Mouse (Mus musculus): ENCODE measurements around the gene Ccdc88b. TPM values are rescaled to one million over a fixed set of nuclear protein-coding genes. Genes with fewer than 3 reads are reported as not detected.
A peak's percentile ranks its signal among the peaks of the same experiment; 100 is the strongest.

Ccdc88b gene
- polyA plus RNA-seq, 1 experiment = 82.5 TPM

DNA sequence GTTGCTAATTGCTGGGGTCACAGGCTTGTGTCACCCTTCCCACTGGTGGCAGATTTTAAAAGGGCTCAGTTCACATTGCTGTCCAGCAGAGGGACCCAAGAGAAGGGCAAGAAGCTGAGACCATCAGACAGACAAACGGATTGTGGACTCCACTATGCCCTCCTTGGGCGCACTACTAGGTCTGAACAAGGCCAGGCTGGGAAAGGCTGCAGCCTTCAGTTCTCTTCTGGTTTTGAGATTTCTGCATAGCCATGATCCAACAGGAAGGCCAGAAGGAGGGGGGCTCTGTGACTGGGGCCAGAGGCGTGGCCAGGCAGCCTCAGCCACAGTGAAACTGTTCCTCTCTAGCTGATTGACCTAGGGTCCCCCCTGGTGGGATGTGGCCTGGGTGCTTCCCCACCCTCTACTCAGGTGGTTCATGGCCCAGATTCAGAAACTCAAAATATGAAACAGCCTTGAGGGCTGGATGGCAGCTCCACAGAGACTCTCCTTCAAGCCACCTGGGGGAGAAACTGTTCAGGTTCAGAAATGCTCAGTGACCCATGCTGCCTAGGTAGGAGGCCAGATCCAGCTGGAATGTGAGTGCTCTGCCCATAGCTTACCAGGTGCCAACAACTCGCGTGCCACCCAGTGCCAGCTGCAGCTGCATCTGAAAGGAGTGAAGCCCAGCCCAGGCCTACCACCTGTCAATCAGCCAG, 13.7 kb upstream of the Ccdc88b start:
- Histone ChIP-seq H3K4me3 (ENCODE audit: extremely low read depth, insufficient read depth, insufficient read length) (no peak overlapping the region), H3K4me1 (ENCODE audit: control insufficient read depth, insufficient read depth, insufficient read length) (peaks cover 19% of the 10 kb centered on the region; the same call in 1 of the 2 replicates), H3K36me3 (ENCODE audit: control insufficient read depth, insufficient read depth, low read length) (no peaks in the 10 kb centered on the region), H3K27ac (ENCODE audit: insufficient read depth, low read length) (peak overlapping the region; percentile 28), H3K27me3 (ENCODE audit: control insufficient read depth, insufficient read depth, low read length) (no peaks in the 10 kb centered on the region)
- DNase-seq (ENCODE audit: low read depth in 1 of 2, low spot score in 2 of 2) = peak; percentile 45 to 50
- TF ChIP-seq CTCF (IDR thresholded peaks at IDR 0.05; ENCODE audit: extremely low read depth, insufficient read depth, insufficient read length, insufficient replicate concordance) = peak; percentile 59; the same call in 1 of the 2 replicates
- TF ChIP-seq POLR2A (IDR thresholded peaks at IDR 0.05; ENCODE audit: low read depth, low read length) = no peak
- WGBS = 30% methylated on average over 5 of the region's 5 CpGs

DNA sequence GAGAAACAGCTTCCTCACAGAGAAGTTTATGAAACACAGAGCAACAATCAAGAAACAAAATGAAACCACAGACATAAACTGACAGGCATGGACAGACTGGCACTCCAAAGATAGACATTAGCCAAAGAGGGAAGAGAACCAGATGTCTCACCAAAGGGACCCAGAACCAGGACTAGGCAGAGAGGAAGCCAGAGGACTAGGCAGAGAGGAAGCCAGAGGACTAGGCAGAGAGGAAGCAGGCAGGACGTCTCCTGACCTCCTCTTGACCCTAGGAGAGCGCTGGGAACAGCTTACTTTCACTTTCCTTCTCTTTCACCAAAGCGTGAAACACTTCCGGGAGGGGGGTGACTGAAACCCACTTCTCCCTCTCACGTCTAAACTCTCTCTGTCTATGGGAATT, 11.3 kb upstream of the Ccdc88b start:
- H3K27me3 ChIP-seq (ENCODE audit: control insufficient read depth, insufficient read depth, low read length) = no peaks in the 10 kb centered on the region
- no peak for TF ChIP-seq POLR2A (IDR thresholded peaks at IDR 0.05; ENCODE audit: low read depth, low read length)
- no peak for TF ChIP-seq CTCF (IDR thresholded peaks at IDR 0.05; ENCODE audit: extremely low read depth, insufficient read depth, insufficient read length, insufficient replicate concordance)
- H3K4me3 ChIP-seq (ENCODE audit: extremely low read depth, insufficient read depth, insufficient read length) = peak overlapping the region; percentile 51
- DNase-seq (ENCODE audit: low read depth in 1 of 2, low spot score in 2 of 2) = peak; percentile 49 to 59
- H3K4me1 ChIP-seq (ENCODE audit: control insufficient read depth, insufficient read depth, insufficient read length) = peaks cover 19% of the 10 kb centered on the region; the same call in 1 of the 2 replicates
- H3K27ac ChIP-seq (ENCODE audit: insufficient read depth, low read length) = peak overlapping the region; percentile 69
- whole genome bisulfite sequencing = 1% methylated on average over 5 of the region's 5 CpGs
- H3K36me3 ChIP-seq (ENCODE audit: control insufficient read depth, insufficient read depth, low read length) = no peaks in the 10 kb centered on the region

DNA sequence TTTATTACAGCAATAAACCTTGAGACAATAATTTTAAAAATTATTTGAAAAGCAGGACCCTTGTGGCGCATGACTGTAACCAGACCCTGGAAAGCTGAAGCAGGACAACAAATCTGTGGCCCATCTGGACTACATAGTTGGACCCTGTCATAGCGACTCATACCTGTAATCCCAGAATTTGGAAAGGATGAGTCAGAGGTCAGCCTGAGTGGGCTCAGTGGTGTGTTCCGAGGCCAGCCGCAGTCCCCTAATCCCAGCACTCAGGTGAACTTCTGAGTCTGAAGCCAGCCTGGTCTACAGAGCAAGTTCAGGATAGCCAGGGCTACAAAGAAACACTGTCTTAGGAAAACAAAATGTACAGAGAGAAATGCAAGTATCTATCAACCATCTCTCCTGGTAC, 3.4 kb upstream of the Ccdc88b start:
- TF ChIP-seq CTCF (IDR thresholded peaks at IDR 0.05; ENCODE audit: extremely low read depth, insufficient read depth, insufficient read length, insufficient replicate concordance) = no peak
- no peak for TF ChIP-seq POLR2A (IDR thresholded peaks at IDR 0.05; ENCODE audit: low read depth, low read length)
- Histone ChIP-seq H3K4me3 (ENCODE audit: extremely low read depth, insufficient read depth, insufficient read length) (no peak overlapping the region), H3K27me3 (ENCODE audit: control insufficient read depth, insufficient read depth, low read length) (no peaks in the 10 kb centered on the region), H3K36me3 (ENCODE audit: control insufficient read depth, insufficient read depth, low read length) (no peaks in the 10 kb centered on the region), H3K27ac (ENCODE audit: insufficient read depth, low read length) (no peak overlapping the region), H3K4me1 (ENCODE audit: control insufficient read depth, insufficient read depth, insufficient read length) (peaks cover 28% of the 10 kb centered on the region; the same call in 1 of the 2 replicates)
- WGBS = 96% methylated on average over 4 of the region's 4 CpGs
- DNase-seq (ENCODE audit: low read depth in 1 of 2, low spot score in 2 of 2) = no peak

DNA sequence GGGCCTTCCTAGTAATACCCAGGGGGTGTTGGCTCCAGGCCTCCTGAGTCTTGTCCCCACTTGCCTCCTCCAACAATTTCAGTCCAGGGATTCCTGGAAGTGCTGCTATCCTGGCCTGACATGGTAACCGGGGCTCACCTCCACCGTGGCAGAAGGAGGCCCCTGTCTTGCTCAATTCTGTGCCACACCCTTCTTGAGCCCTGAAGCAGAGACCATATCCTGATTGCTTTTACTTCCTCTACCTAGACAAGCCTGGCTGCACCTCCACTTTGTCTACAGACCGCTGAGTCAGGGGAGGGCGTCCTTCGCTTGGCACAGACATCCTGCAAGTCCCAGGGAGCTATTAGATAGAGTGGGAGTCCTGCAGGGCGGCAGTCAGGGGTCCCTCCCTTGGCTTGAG, 2.7 kb upstream of the Ccdc88b start:
- no peak overlapping the region for H3K4me3 ChIP-seq (ENCODE audit: extremely low read depth, insufficient read depth, insufficient read length)
- no peaks in the 10 kb centered on the region for H3K36me3 ChIP-seq (ENCODE audit: control insufficient read depth, insufficient read depth, low read length)
- peaks cover 34% of the 10 kb centered on the region; the same call in 1 of the 2 replicates for H3K4me1 ChIP-seq (ENCODE audit: control insufficient read depth, insufficient read depth, insufficient read length)
- DNase-seq (ENCODE audit: low read depth in 1 of 2, low spot score in 2 of 2) = peak; percentile 45 to 72
- 38% methylated on average over 6 of the region's 6 CpGs for WGBS
- no peak overlapping the region; the same call in 1 of the 2 replicates for H3K27ac ChIP-seq (ENCODE audit: insufficient read depth, low read length)
- TF ChIP-seq POLR2A (IDR thresholded peaks at IDR 0.05; ENCODE audit: low read depth, low read length) (no peak), CTCF (IDR thresholded peaks at IDR 0.05; ENCODE audit: extremely low read depth, insufficient read depth, insufficient read length, insufficient replicate concordance) (no peak)
- no peaks in the 10 kb centered on the region for H3K27me3 ChIP-seq (ENCODE audit: control insufficient read depth, insufficient read depth, low read length)

DNA sequence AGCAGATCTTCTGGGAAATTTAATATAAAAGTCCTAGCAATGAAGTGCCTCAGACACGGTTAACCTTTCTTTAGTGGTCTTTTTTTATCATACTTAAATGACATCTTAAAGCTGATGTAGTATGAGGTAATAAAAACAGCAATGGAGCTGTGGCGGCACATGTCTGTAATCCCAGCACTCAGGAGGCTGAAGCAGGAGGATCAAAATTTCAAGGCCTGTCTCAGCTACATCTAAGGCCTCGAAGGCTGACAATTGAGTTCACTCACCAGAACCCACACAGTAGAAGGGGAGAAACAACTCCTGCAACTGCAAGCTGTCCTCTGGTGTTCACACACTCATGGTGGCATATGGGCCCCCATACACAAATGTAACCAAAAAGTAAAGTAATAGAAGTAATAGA, 2.0 kb upstream of the Ccdc88b start:
- no peaks in the 10 kb centered on the region for H3K36me3 ChIP-seq (ENCODE audit: control insufficient read depth, insufficient read depth, low read length)
- DNase-seq (ENCODE audit: low read depth in 1 of 2, low spot score in 2 of 2) = no peak
- no peaks in the 10 kb centered on the region for H3K27me3 ChIP-seq (ENCODE audit: control insufficient read depth, insufficient read depth, low read length)
- H3K4me3 ChIP-seq (ENCODE audit: extremely low read depth, insufficient read depth, insufficient read length) = no peak overlapping the region
- peaks cover 39% of the 10 kb centered on the region for H3K4me1 ChIP-seq (ENCODE audit: control insufficient read depth, insufficient read depth, insufficient read length)
- TF ChIP-seq CTCF (IDR thresholded peaks at IDR 0.05; ENCODE audit: extremely low read depth, insufficient read depth, insufficient read length, insufficient replicate concordance) = no peak
- no peak for TF ChIP-seq POLR2A (IDR thresholded peaks at IDR 0.05; ENCODE audit: low read depth, low read length)
- WGBS = 70% methylated on average over 3 of the region's 3 CpGs
- no peak overlapping the region for H3K27ac ChIP-seq (ENCODE audit: insufficient read depth, low read length)

DNA sequence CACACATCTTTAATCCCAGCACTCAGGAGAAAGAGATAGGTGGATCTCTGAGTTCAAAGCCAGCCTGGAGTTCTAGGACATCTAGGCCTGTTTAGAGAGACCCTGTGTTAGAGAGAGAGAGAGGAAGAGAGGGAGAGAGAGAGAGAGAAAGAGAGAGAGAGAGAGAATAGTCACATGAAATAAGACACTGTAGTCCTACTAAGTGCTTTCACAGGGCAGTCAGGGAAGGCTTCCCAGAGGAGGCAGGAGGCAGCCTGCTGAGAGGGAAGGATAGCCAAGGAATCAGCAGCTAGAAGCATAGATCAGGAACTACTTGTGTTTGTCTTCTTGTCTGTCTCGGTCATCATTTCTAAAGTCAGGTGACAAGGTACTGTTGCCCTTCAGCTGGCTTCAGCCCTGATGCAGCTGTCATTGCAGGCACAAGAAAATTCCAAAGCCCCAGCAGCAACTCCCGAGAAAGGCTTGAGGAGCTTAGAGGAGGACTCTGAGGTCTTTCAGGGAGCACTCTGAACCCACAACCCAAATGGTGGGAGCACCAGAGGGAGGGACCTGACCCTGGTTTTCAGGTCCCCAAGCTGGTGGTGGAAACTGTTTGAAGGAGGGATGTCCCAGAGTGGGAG, 1.1 kb upstream of the Ccdc88b start:
- H3K4me1 ChIP-seq (ENCODE audit: control insufficient read depth, insufficient read depth, insufficient read length) = peaks cover 39% of the 10 kb centered on the region
- H3K4me3 ChIP-seq (ENCODE audit: extremely low read depth, insufficient read depth, insufficient read length) = 0 out of 2 replicates have a peak overlapping the region, but pooled peaks have one; percentile 6
- 79% methylated on average over 2 of the region's 2 CpGs for WGBS
- TF ChIP-seq POLR2A (IDR thresholded peaks at IDR 0.05; ENCODE audit: low read depth, low read length) (no peak), CTCF (IDR thresholded peaks at IDR 0.05; ENCODE audit: extremely low read depth, insufficient read depth, insufficient read length, insufficient replicate concordance) (no peak)
- no peaks in the 10 kb centered on the region for H3K27me3 ChIP-seq (ENCODE audit: control insufficient read depth, insufficient read depth, low read length)
- H3K27ac ChIP-seq (ENCODE audit: insufficient read depth, low read length) = no peak overlapping the region
- DNase-seq (ENCODE audit: low read depth in 1 of 2, low spot score in 2 of 2) = no peak
- H3K36me3 ChIP-seq (ENCODE audit: control insufficient read depth, insufficient read depth, low read length) = no peaks in the 10 kb centered on the region
